Mouse (Mus musculus): ENCODE measurements around the gene Bag3. TPM values are rescaled to one million over a fixed set of nuclear protein-coding genes. Genes with fewer than 3 reads are reported as not detected.

Gene Bag3
- total RNA-seq, 1 experiment from 2014 or later: 4.9 TPM

DNA sequence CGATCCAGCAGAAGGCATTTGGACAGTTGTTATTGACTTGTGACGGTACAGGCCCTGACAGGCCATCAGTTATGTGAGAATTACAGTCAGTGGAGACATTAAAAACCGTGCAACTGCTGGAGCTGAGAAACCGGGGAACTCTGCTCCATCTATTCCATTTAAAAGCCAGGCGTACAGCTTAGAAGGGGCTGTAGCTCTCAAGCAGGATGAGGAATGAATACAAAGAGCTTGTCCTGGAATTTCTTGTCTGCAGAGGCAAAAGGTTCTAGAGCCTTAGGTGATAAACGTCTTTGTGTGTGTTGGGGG is 69.5 kb downstream of the Bag3 start:
- ATAC-seq (replicated peaks; ENCODE audit: low read depth, poor library complexity, severe bottlenecking): no peak

DNA sequence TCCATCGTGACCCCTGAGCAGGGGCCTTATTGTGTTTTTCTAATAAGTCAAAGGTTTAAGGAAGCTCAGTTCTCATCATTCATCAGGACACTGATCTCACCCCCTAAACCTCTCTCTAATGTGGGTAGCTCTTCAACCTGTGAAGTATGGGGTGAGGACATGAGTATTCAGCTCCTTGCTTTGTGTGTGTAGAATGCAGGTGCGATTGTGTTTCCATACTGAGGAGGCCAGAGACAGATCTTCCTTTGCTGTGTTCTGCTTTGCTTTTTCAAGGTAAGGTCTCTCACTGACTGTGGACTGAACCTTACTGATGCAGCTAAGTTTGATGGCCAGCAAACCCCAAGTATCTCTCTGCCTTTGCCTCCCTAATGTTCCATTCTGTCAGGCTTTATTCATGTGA is 72.9 kb downstream of the Bag3 start:
- no peak for ATAC-seq (replicated peaks; ENCODE audit: low read depth, poor library complexity, severe bottlenecking)

Other genes with a start within 250 kb of the Bag3 start
- 20.4 and 30.5 TPM in 2 replicates for gene BC017158, start 225.4 kb upstream of the Bag3 start, total RNA-seq (2017)
- 92.0 and 99.6 TPM in 2 replicates for gene Rgs10, start 104.9 kb upstream of the Bag3 start, total RNA-seq (2017)
- 80.4 and 90.6 TPM in 2 replicates for gene Tial1, start 61.9 kb upstream of the Bag3 start, total RNA-seq (2017)
- gene Inpp5f, start 87.7 kb downstream of the Bag3 start, total RNA-seq (2017): 10.2 and 11.9 TPM in 2 replicates
- 60.4 and 61.4 TPM in 2 replicates for gene Mcmbp, start 216.9 kb downstream of the Bag3 start, total RNA-seq (2017)
- gene Sec23ip, start 221.3 kb downstream of the Bag3 start, total RNA-seq (2017): 43.9 and 55.6 TPM in 2 replicates